Mouse (Mus musculus) heart, postnatal 0 days (tissue): ENCODE measurements around the gene Exoc6. TPM values are rescaled to one million over a fixed set of nuclear protein-coding genes. Genes with fewer than 3 reads are reported as not detected.
A peak's percentile ranks its signal among the peaks of the same experiment; 100 is the strongest.

ENCODE experiments used
- ATAC-seq: fragments of 200-750 bp; cut with Nextera tagmentation; 2 replicates; pipeline ENCODE4 v1.8.0; 2017; ENCODE audit warnings: low read depth, moderate number of reproducible peaks, moderate library complexity; ENCODE audit not compliant: insufficient read depth
- DNase-seq: peaks from one replicate; pipeline ENCODE4 v3.0.0-alpha.2; 2016; ENCODE audit warnings: low spot score
- H3K27ac ChIP-seq: fragments of 300-500 bp; sonication (generic); 2 replicates; pipeline ENCODE4 v1.5.1; 2014; ENCODE audit warnings: low read depth, mild to moderate bottlenecking
- H3K27me3 ChIP-seq: fragments of 300-500 bp; sonication (generic); 2 replicates; pipeline ENCODE4 v1.6.1; 2014; ENCODE audit warnings: low read length, mixed read lengths; ENCODE audit not compliant: control insufficient read depth, insufficient read depth
- H3K36me3 ChIP-seq: fragments of 300-500 bp; sonication (generic); replicated peaks from 2 replicates; pipeline ENCODE4 v1.6.1; 2014; ENCODE audit warnings: low read length, mixed read lengths; ENCODE audit not compliant: control insufficient read depth, insufficient read depth
- H3K4me1 ChIP-seq: fragments of 300-500 bp; sonication (generic); 2 replicates; pipeline ENCODE4 v1.6.1; 2014; ENCODE audit warnings: antibody characterized with exemption; ENCODE audit not compliant: control insufficient read depth, insufficient read depth
- H3K4me2 ChIP-seq: fragments of 300-500 bp; sonication (generic); 2 replicates; pipeline ENCODE4 v1.6.1; 2014; ENCODE audit warnings: low read depth, mild to moderate bottlenecking, low read length, moderate library complexity
- H3K4me3 ChIP-seq: fragments of 300-500 bp; sonication (generic); 2 replicates; pipeline ENCODE4 v1.5.1; 2014; ENCODE audit warnings: low read depth, low read length
- H3K9ac ChIP-seq: fragments of 300-500 bp; sonication (generic); replicated peaks from 2 replicates; pipeline ENCODE4 v1.6.1; 2014; ENCODE audit warnings: low read depth, low read length, mixed read lengths
- H3K9me3 ChIP-seq: fragments of 300-500 bp; sonication (generic); replicated peaks from 2 replicates; pipeline ENCODE4 v1.6.1; 2016; ENCODE audit warnings: low read length; ENCODE audit not compliant: control insufficient read depth
- CTCF ChIP-seq: IDR thresholded peaks from 2 replicates; pipeline ENCODE4 v1.5.1; 2016; ENCODE audit warnings: antibody characterized with exemption, control low read depth, low read depth
- EP300 ChIP-seq: IDR thresholded peaks from 2 replicates; pipeline ENCODE4 v1.6.1; 2016; ENCODE audit warnings: antibody characterized with exemption, low read depth
- WGBS: fragments of 180-500 bp; shearing (Covaris S2); extraction: QIAGEN DNeasy Blood & Tissue Kit; methylation state at CpG from one replicate; pipeline ENCODE4 v1.1.7; 2014; 5-methylcytosine and 5-hydroxymethylcytosine counted together
- polyA plus RNA-seq: library from polyadenylated mRNA; unstranded; fragments of >200 nt; fragmentation: Nextera tagmentation; extraction: Ambion mirVana; gene quantifications from 2 replicates; pipeline ENCODE4 v1.2.1, GENCODE M21; 2015
- total RNA-seq: library from RNA; depleted of rRNA; stranded (reverse); fragments of >200 nt; gene quantifications from 2 replicates; pipeline ENCODE4 v1.2.3, GENCODE M21; 2014; ENCODE audit warnings: low replicate concordance

Gene Exoc6
- total and polyA plus RNA-seq, 2 experiments from 2014 or later: 20.8 to 24.2 TPM

GRCm38 (mm10) chr19:37514811-37515292, 35.4 kb upstream of the Exoc6 start:
- H3K9me3 ChIP-seq: no peaks in the 10 kb centered on the region
- 17% methylated on average over 7 of the region's 7 CpGs for WGBS
- H3K4me3 ChIP-seq: no peak overlapping the region
- no peak for ATAC-seq
- H3K4me1 ChIP-seq: peaks cover 5% of the 10 kb centered on the region; the same call in 1 of the 2 replicates
- H3K36me3 ChIP-seq: no peaks in the 10 kb centered on the region
- peak; percentile 19 for DNase-seq
- TF ChIP-seq CTCF (no peak), EP300 (no peak)
- no peaks in the 10 kb centered on the region for H3K27me3 ChIP-seq
- no peak overlapping the region for H3K27ac ChIP-seq
- H3K4me2 ChIP-seq: no peak overlapping the region
- no peak overlapping the region for H3K9ac ChIP-seq

GRCm38 (mm10) chr19:37517419-37517818, 32.8 kb upstream of the Exoc6 start:
- Histone ChIP-seq H3K27ac (no peak overlapping the region), H3K9ac (no peak overlapping the region), H3K4me1 (peaks cover 5% of the 10 kb centered on the region; the same call in 1 of the 2 replicates), H3K4me2 (no peak overlapping the region), H3K36me3 (no peaks in the 10 kb centered on the region), H3K4me3 (no peak overlapping the region), H3K27me3 (no peaks in the 10 kb centered on the region), H3K9me3 (no peaks in the 10 kb centered on the region)
- ATAC-seq (no peak), DNase-seq (no peak)
- WGBS: 18% methylated on average over 7 of the region's 7 CpGs
- TF ChIP-seq CTCF (no peak), EP300 (no peak)

- Histone ChIP-seq H3K9ac (no peak overlapping the region), H3K4me1 (no peaks in the 10 kb centered on the region), H3K4me2 (no peak overlapping the region), H3K27ac (no peak overlapping the region), H3K9me3 (no peaks in the 10 kb centered on the region), H3K36me3 (no peaks in the 10 kb centered on the region), H3K4me3 (no peak overlapping the region), H3K27me3 (no peaks in the 10 kb centered on the region)
- 53% methylated on average over 18 of the region's 18 CpGs for WGBS
- no peak for DNase-seq
- ATAC-seq: no peak
- TF ChIP-seq EP300: no peak
- no peak for TF ChIP-seq CTCF
Observed at GRCm38 (mm10) chr19:37520740-37521433, 29.3 kb upstream of the Exoc6 start.

GRCm38 (mm10) chr19:37521434-37521781, 28.8 kb upstream of the Exoc6 start:
- ATAC-seq: no peak
- H3K4me1 ChIP-seq: no peaks in the 10 kb centered on the region
- H3K36me3 ChIP-seq: no peaks in the 10 kb centered on the region
- no peak overlapping the region for H3K4me2 ChIP-seq
- no peak for DNase-seq
- H3K9ac ChIP-seq: no peak overlapping the region
- no peak for TF ChIP-seq EP300
- TF ChIP-seq CTCF: no peak
- H3K27ac ChIP-seq: no peak overlapping the region
- no peaks in the 10 kb centered on the region for H3K27me3 ChIP-seq
- WGBS: 23% methylated on average over 2 of the region's 2 CpGs
- no peaks in the 10 kb centered on the region for H3K9me3 ChIP-seq
- no peak overlapping the region for H3K4me3 ChIP-seq

GRCm38 (mm10) chr19:37523280-37524062, 26.7 kb upstream of the Exoc6 start:
- TF ChIP-seq CTCF (no peak), EP300 (no peak)
- H3K4me3 ChIP-seq: 0 out of 2 replicates have a peak overlapping the region, but pooled peaks have one; percentile 5
- H3K36me3 ChIP-seq: no peaks in the 10 kb centered on the region
- no peak overlapping the region for H3K9ac ChIP-seq
- H3K4me2 ChIP-seq: peak overlapping the region; percentile 39
- H3K27ac ChIP-seq: no peak overlapping the region
- H3K4me1 ChIP-seq: no peaks in the 10 kb centered on the region
- no peaks in the 10 kb centered on the region for H3K27me3 ChIP-seq
- ATAC-seq (no peak), DNase-seq (peak; percentile 46)
- no peaks in the 10 kb centered on the region for H3K9me3 ChIP-seq
- WGBS: 48% methylated on average over 15 of the region's 15 CpGs
